Comparison of ENCODE assay signal across 23 mouse cellular contexts in the genomic region with DNA sequence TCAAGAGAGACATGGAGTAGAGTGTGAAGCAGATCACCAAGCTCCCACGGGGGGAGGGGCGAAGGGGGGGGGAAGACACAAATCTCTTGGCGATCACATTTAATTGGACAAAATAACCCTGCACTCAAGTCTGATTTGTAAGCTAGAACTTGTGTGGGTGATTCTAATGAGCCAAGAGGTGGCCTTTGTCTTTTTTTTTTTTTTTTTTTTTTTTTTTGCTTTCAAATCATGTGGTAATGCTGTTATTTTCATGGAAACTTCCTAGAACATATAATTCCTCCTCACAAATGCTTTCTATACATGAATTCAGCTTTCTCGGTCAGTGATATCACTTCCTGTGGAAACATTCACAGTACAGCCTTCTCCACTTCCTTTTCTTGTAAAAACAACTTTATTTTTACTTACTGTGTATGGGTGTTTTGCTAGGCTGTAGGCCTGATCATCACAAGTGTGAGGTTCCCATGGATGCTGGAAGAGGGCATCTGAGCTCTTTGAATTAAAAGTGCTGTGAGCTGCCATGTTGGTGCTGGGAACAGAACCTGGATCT.
DNase-seq lines count a peak whose midpoint lies in the region; ATAC-seq and TF ChIP-seq lines count a peak whose summit lies in the region.
"Had no signal": no experiment of that assay in that cellular context is flagged by ENCODE, and none has a peak within 500 bp of the region (broad histone marks: within the 10 kb centered on the region; RNA-seq: fewer than 3 reads in every experiment).

No protein-coding gene starts in this region.

- no peaks in the 10 kb centered on the region for H3K36me3 ChIP-seq in CH12.LX (replicated peaks in 1 of 2; ENCODE audit: control insufficient read depth in 1 of 2, insufficient read depth in 1 of 2, low read length in 1 of 2)
- H3K36me3 ChIP-seq in splenic B cell, adult 2 months (ENCODE audit: control insufficient read depth, insufficient read depth, low read length, poor library complexity, severe bottlenecking), result no peaks in the 10 kb centered on the region
- H3K36me3 ChIP-seq in hindbrain, embryonic 12.5 days, result no peaks in the 10 kb centered on the region
- H3K36me3 ChIP-seq: embryonic facial prominence, embryonic 13.5 days; embryonic facial prominence, embryonic 15.5 days; forebrain, embryonic 10.5 days; forebrain, embryonic 15.5 days had no signal

- TF ChIP-seq RAD21 in CH12.LX (IDR thresholded peaks at IDR 0.05; ENCODE audit: low read depth, low read length), result no peak

- TF ChIP-seq EP300 in CH12.LX (IDR thresholded peaks at IDR 0.05; ENCODE audit: low read length), result peak; percentile 67

- WGBS in hindbrain, embryonic 12.5 days, result 90% methylated on average over 4 of the region's 4 CpGs

- H3K4me2 ChIP-seq in CH12.LX (ENCODE audit: insufficient read depth, low read depth, poor library complexity, severe bottlenecking), result no peak overlapping the region
- no peak overlapping the region for H3K4me2 ChIP-seq in hindbrain, embryonic 12.5 days (replicated peaks)
- H3K4me2 ChIP-seq: embryonic facial prominence, embryonic 13.5 days; embryonic facial prominence, embryonic 15.5 days; forebrain, embryonic 13.5 days; forebrain, embryonic 15.5 days had no signal

- TF ChIP-seq POLR2A in CH12.LX (IDR thresholded peaks at IDR 0.05; ENCODE audit: low read depth, low read length), result no peak

- H3K27ac ChIP-seq in CH12.LX (ENCODE audit: insufficient read depth, low read depth), result no peak overlapping the region; the same call in 1 of the 2 replicates
- no peak overlapping the region for H3K27ac ChIP-seq in hindbrain, embryonic 12.5 days
- H3K27ac ChIP-seq: embryonic facial prominence, embryonic 13.5 days; embryonic facial prominence, embryonic 15.5 days; forebrain, embryonic 10.5 days; forebrain, embryonic 13.5 days; forebrain, embryonic 15.5 days had no signal

- dilution Hi-C loops in CH12.LX (cut with MboI; ENCODE audit: extremely low pct_ligation_motif_present, extremely low pct_unique_long_range_greater_than_20kb, low sequenced_read_pairs), result no loop called here

- in situ Hi-C loops in CH12.LX (cut with MboI; ENCODE audit: low pct_ligation_motif_present, low pct_unique_long_range_greater_than_20kb, low sequenced_read_pairs), result no loop called here

- DNase-seq in retina, postnatal 1 day, result peak; percentile 36
- DNase-seq in retina, embryonic 14.5 days (ENCODE audit: low spot score), result no peak
- DNase-seq in CH12.LX (ENCODE audit: extremely low read depth), result peak; percentile 39
- DNase-seq in induced T-regulatory cell, adult 2 months (ENCODE audit: low read depth), result peak; percentile 22
- DNase-seq in splenic B cell, adult 2 months (ENCODE audit: low read depth, low spot score), result peak; percentile 4
- DNase-seq in embryo, embryonic 11 days, result no peak
- no peak for DNase-seq in kidney, adult 9 months
- DNase-seq: adrenal gland, adult 8-10 months; adrenal gland, postnatal 14 days; adrenal gland, postnatal 36 days; cerebellum, adult 11-12 months; cerebellum, adult 2 months; cerebellum, adult 9-10 months; cerebellum, postnatal 10 days; cerebellum, postnatal 25 days; forebrain, postnatal 0 days had no signal

- H3K79me2 ChIP-seq in CH12.LX (replicated peaks; ENCODE audit: control insufficient read depth, extremely low read depth, insufficient read depth, poor library complexity, severe bottlenecking), result no peaks in the 10 kb centered on the region

- ATAC-seq in hindbrain, embryonic 12.5 days (ENCODE audit: low FRiP score), result no peak
- ATAC-seq: forebrain, embryonic 13.5 days; forebrain, embryonic 15.5 days; forebrain, postnatal 0 days had no signal

- no peak overlapping the region for H3K9ac ChIP-seq in CH12.LX (ENCODE audit: insufficient read depth, low read depth)
- no peak overlapping the region for H3K9ac ChIP-seq in hindbrain, embryonic 12.5 days
- H3K9ac ChIP-seq: embryonic facial prominence, embryonic 13.5 days; embryonic facial prominence, embryonic 15.5 days; forebrain, embryonic 13.5 days; forebrain, embryonic 15.5 days; forebrain, postnatal 0 days had no signal

- H3K4me1 ChIP-seq in CH12.LX (ENCODE audit: control insufficient read depth in 1 of 2, insufficient read depth in 2 of 2), result peaks cover 11 to 52% of the 10 kb centered on the region in 2 experiments
- H3K4me1 ChIP-seq in hindbrain, embryonic 12.5 days, result no peaks in the 10 kb centered on the region
- H3K4me1 ChIP-seq: embryonic facial prominence, embryonic 13.5 days; embryonic facial prominence, embryonic 15.5 days; forebrain, embryonic 10.5 days; forebrain, embryonic 13.5 days; forebrain, embryonic 15.5 days had no signal

- H3K27me3 ChIP-seq in CH12.LX (replicated peaks), result no peaks in the 10 kb centered on the region
- no peaks in the 10 kb centered on the region for H3K27me3 ChIP-seq in splenic B cell, adult 2 months (ENCODE audit: control insufficient read depth, insufficient read depth, low read length, poor library complexity, severe bottlenecking)
- H3K27me3 ChIP-seq in hindbrain, embryonic 12.5 days, result no peaks in the 10 kb centered on the region
- H3K27me3 ChIP-seq: embryonic facial prominence, embryonic 13.5 days; embryonic facial prominence, embryonic 15.5 days; forebrain, embryonic 13.5 days; forebrain, embryonic 15.5 days had no signal

- no peak for TF ChIP-seq CTCF in CH12.LX (conservative IDR thresholded peaks at IDR 0.05 in 1 of 2, IDR thresholded peaks at IDR 0.05 in 1 of 2; ENCODE audit: low read depth in 2 of 2, low read length in 2 of 2)

- no peaks in the 10 kb centered on the region for H3K9me3 ChIP-seq in CH12.LX (replicated peaks; ENCODE audit: low read length)
- no peaks in the 10 kb centered on the region for H3K9me3 ChIP-seq in hindbrain, embryonic 12.5 days (replicated peaks)
- H3K9me3 ChIP-seq: embryonic facial prominence, embryonic 13.5 days; embryonic facial prominence, embryonic 15.5 days; forebrain, embryonic 10.5 days; forebrain, embryonic 13.5 days; forebrain, embryonic 15.5 days had no signal

- no peak overlapping the region for H3K4me3 ChIP-seq in CH12.LX (replicated peaks in 1 of 3; ENCODE audit: low read depth in 2 of 3, low read length in 2 of 3, poor library complexity in 1 of 3)
- H3K4me3 ChIP-seq in hindbrain, embryonic 12.5 days, result no peak overlapping the region
- H3K4me3 ChIP-seq: embryonic facial prominence, embryonic 13.5 days; embryonic facial prominence, embryonic 15.5 days; erythroblast, embryonic 14.5 days; forebrain, embryonic 10.5 days; forebrain, embryonic 13.5 days; forebrain, embryonic 15.5 days had no signal

TF ChIP-seq in CH12.LX, 34 proteins besides CTCF, POLR2A, EP300 and RAD21:
- TF ChIP-seq ZNF384 (IDR thresholded peaks at IDR 0.05; ENCODE audit: low read depth, low read length) (peak; percentile 91), ZC3H11A (IDR thresholded peaks at IDR 0.05; ENCODE audit: low read depth, low read length) (no peak), MAX (IDR thresholded peaks at IDR 0.05; ENCODE audit: low read length) (no peak), MXI1 (IDR thresholded peaks at IDR 0.05; ENCODE audit: low read depth, low read length) (no peak), SMC3 (IDR thresholded peaks at IDR 0.05; ENCODE audit: low read depth, low read length) (no peak)

Comparison
In these comparisons a context has a peak if more than half of its experiments do, and no peak if none do; other contexts are left out.
1. DNase-seq: peak in retina, postnatal 1 day (single experiment), CH12.LX (single experiment), induced T-regulatory cell, adult 2 months (single experiment) and splenic B cell, adult 2 months (single experiment); none in retina, embryonic 14.5 days (single experiment), embryo, embryonic 11 days (single experiment) and kidney, adult 9 months (single experiment).